Mouse (Mus musculus) liver, embryonic 14.5 days (tissue): Measurements from ENCODE around the gene Nrp2. TPM values are rescaled to one million over a fixed set of nuclear protein-coding genes. Genes with fewer than 3 reads are reported as not detected.

ENCODE experiments used
- ATAC-seq: fragments of 200-750 bp; cut with Nextera tagmentation; 2 replicates; pipeline ENCODE4 v1.8.0; 2017; ENCODE audit warnings: moderate number of reproducible peaks, mild to moderate bottlenecking, moderate library complexity; ENCODE audit not compliant: insufficient read depth
- DNase-seq, 3 experiments: peaks; one replicate each; pipeline ENCODE4 v3.0.0-alpha.2; 2012 to 2013; ENCODE audit warnings: low read depth in 3 of 3, low spot score in 3 of 3
- H3K27ac ChIP-seq: fragments of 300-500 bp; sonication (generic); 2 replicates; pipeline ENCODE4 v1.5.1; 2014; ENCODE audit warnings: moderate library complexity, mild to moderate bottlenecking, control low read depth, inconsistent platforms
- H3K27me3 ChIP-seq: fragments of 300-500 bp; sonication (generic); 2 replicates; pipeline ENCODE4 v1.6.1; 2014; ENCODE audit warnings: mild to moderate bottlenecking, low read length, moderate library complexity; ENCODE audit not compliant: control insufficient read depth, insufficient read depth
- H3K36me3 ChIP-seq: fragments of 300-500 bp; sonication (generic); replicated peaks from 2 replicates; pipeline ENCODE4 v1.6.1; 2014; ENCODE audit warnings: low read depth; ENCODE audit not compliant: control insufficient read depth, insufficient read depth
- H3K4me1 ChIP-seq, 2 experiments: fragments of 200-500 bp in 1 of 2; fragments of 300-500 bp in 1 of 2; sonication (generic) in 1 of 2; replicated peaks; 2 replicates each; pipeline ENCODE4 v1.6.1; 2012 to 2014; ENCODE audit warnings: antibody characterized with exemption in 1 of 2, inconsistent platforms in 1 of 2, low read length in 1 of 2; ENCODE audit not compliant: control insufficient read depth in 2 of 2, insufficient read depth in 2 of 2
- H3K4me2 ChIP-seq: fragments of 300-500 bp; sonication (generic); 2 replicates; pipeline ENCODE4 v1.6.1; 2014; ENCODE audit warnings: low read depth, mild to moderate bottlenecking, control low read depth, moderate library complexity
- H3K4me3 ChIP-seq, 2 experiments: fragments of 200-500 bp in 1 of 2; fragments of 300-500 bp in 1 of 2; sonication (generic) in 1 of 2; 2 replicates each; pipeline ENCODE4 v1.5.1; 2012 to 2014; ENCODE audit warnings: low read depth in 2 of 2, low read length in 2 of 2, mild to moderate bottlenecking in 2 of 2, control low read depth in 1 of 2, inconsistent platforms in 1 of 2, moderate library complexity in 1 of 2; ENCODE audit not compliant: insufficient read depth in 1 of 2
- H3K9ac ChIP-seq: fragments of 300-500 bp; sonication (generic); replicated peaks from 2 replicates; pipeline ENCODE4 v1.6.1; 2014; ENCODE audit warnings: mild to moderate bottlenecking, control low read depth, moderate library complexity
- H3K9me3 ChIP-seq: fragments of 300-500 bp; sonication (generic); 2 replicates; pipeline ENCODE4 v1.6.1; 2016; ENCODE audit warnings: low read length, mixed read lengths; ENCODE audit not compliant: control insufficient read depth
- CTCF ChIP-seq: IDR thresholded peaks from 2 replicates; pipeline ENCODE4 v1.5.1; 2016; ENCODE audit warnings: antibody characterized with exemption, low read depth, control low read depth
- EP300 ChIP-seq: IDR thresholded peaks from 2 replicates; pipeline ENCODE4 v1.6.1; 2016; ENCODE audit warnings: antibody characterized with exemption, low read depth
- WGBS: fragments of 180-500 bp; shearing (Covaris S2); extraction: QIAGEN DNeasy Blood & Tissue Kit; methylation state at CpG from one replicate; pipeline ENCODE4 v1.1.7; 2014; ENCODE audit not compliant: insufficient replicate concordance; 5-methylcytosine and 5-hydroxymethylcytosine counted together
- polyA plus RNA-seq, 2 experiments: library from polyadenylated mRNA; depleted of rRNA in 1 of 2; stranded (reverse) in 1 of 2; unstranded in 1 of 2; fragments of >200 nt; fragmentation: Nextera tagmentation in 1 of 2; extraction: Ambion mirVana in 1 of 2; gene quantifications; 2 replicates each; pipeline versions ENCODE4 v1.2.1 to v1.2.3; 2012 to 2014

Nrp2 gene
- polyA plus RNA-seq, 2 experiments, result 0.32 to 0.76 TPM

DNA sequence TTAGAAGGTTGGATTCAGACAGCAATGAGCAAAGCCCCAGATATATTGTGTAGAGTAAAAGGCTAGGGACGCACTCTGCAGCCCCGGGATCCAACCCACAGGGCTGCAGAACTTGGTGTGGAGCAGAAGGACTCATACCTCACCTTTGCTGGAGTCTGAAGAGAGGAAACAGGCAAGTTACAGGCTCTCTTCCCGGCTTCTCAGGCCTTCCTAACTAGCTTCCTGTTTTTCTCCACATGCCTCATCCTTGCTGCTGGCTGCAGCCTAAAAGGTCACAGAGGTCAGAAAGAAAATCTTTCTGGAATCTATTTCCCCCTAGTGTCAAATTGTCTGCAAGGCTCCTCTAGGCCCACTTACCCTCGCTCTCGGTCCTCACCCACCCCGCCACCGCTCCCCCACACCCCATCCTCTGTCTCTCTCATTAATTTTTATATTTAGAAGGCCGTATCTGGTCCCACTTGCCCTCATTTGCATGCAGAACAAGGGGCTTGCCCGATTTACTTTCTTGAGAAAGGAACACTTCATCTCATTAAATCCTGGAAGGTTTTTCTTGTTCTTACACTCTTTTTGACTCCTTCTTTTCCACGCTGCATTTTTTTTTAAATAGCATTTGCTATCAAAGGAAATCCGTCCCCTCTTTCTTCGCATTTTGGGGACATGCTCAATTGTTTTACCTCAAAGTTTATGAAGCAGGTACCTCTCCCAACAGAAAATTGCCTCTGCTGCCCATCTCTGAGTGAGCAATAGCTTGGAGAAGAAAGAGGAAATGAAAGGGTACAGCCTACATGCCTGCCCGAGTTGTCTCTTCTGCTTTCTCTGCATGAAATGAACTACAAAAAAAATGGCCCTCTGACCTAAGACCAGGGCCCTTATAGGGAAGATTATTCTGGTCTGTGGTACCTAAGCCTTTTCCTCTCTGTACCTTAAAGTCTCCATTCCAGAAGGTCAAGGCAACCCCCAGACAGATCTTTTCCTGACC is 17.9 kb downstream of the Nrp2 start:
- H3K27me3 ChIP-seq, result no peaks in the 10 kb centered on the region
- H3K4me3 ChIP-seq, result no peak overlapping the region
- H3K9me3 ChIP-seq, result no peaks in the 10 kb centered on the region
- DNase-seq (no peak), ATAC-seq (no peak)
- no peaks in the 10 kb centered on the region for H3K36me3 ChIP-seq
- no peak overlapping the region for H3K4me2 ChIP-seq
- H3K4me1 ChIP-seq, result peaks cover 0 to 7% of the 10 kb centered on the region in 2 experiments; a peak in 1 of 4 replicates
- TF ChIP-seq EP300, result no peak
- TF ChIP-seq CTCF, result no peak
- no peak overlapping the region for H3K27ac ChIP-seq
- 47% methylated on average over 13 of the region's 13 CpGs for WGBS
- H3K9ac ChIP-seq, result no peak overlapping the region

DNA sequence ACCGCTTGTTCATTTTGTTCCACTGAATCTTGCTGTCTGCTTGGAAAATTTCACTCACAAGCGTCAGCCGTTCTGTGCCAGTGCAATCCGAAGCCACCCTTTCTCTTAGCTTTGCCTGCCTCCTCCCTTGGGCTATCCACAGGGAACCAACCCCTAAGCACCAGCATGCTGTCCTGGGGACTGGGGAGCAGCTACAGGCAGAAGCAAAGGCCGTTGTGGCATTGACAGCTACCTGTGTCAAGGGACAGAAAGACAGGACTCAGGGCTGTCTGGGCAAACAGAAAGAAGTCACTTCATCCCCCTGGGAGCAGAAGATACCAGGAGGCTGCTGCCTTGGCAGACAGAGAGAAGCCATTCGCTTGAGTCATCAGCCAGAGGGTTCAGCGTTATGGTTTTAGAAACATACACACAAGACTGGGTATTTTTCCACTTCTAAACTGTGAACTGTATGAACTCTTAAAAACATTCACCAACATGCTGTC is 18.7 kb downstream of the Nrp2 start:
- 65% methylated on average over 7 of the region's 7 CpGs for WGBS

DNA sequence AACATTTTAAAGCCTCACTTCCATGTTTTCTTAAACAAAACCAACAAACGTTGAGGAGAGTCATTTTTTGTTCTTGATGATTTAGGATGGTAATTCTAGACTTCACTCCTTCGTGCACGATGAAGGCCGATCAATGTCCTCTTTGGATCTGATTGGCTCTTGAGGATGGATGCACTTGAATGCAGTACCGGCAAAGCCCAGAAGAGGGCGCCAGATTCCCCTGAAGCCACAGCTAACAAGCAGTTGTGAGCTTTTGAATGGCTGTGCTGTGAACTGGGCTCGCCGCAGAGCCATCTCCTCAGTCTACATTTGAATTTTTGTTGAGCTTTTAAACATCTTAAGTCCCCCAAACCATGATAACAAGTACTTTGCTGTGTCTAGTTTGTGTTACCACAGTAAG is 19.4 kb downstream of the Nrp2 start:
- no peak for ATAC-seq
- no peaks in the 10 kb centered on the region for H3K36me3 ChIP-seq
- H3K27ac ChIP-seq, result no peak overlapping the region
- DNase-seq, result peak in 2 of 3 experiments; percentile 9 to 26
- no peak overlapping the region for H3K9ac ChIP-seq
- H3K4me3 ChIP-seq, result no peak overlapping the region
- H3K4me2 ChIP-seq, result no peak overlapping the region
- WGBS, result 60% methylated on average over 8 of the region's 8 CpGs
- no peaks in the 10 kb centered on the region for H3K9me3 ChIP-seq
- H3K4me1 ChIP-seq, result peaks cover 0 to 7% of the 10 kb centered on the region in 2 experiments; a peak in 1 of 4 replicates
- TF ChIP-seq CTCF, result peak; percentile 92
- TF ChIP-seq EP300, result no peak
- no peaks in the 10 kb centered on the region for H3K27me3 ChIP-seq

More for the DNA sequence above, 18.7 kb downstream of the Nrp2 start:
- ATAC-seq (no peak), DNase-seq (no peak)
- Histone ChIP-seq H3K27me3 (no peaks in the 10 kb centered on the region), H3K36me3 (no peaks in the 10 kb centered on the region), H3K4me2 (no peak overlapping the region), H3K27ac (no peak overlapping the region), H3K4me1 (peaks cover 0 to 7% of the 10 kb centered on the region in 2 experiments; a peak in 1 of 4 replicates), H3K4me3 (no peak overlapping the region), H3K9ac (no peak overlapping the region), H3K9me3 (no peaks in the 10 kb centered on the region)
- no peak for TF ChIP-seq CTCF

DNA sequence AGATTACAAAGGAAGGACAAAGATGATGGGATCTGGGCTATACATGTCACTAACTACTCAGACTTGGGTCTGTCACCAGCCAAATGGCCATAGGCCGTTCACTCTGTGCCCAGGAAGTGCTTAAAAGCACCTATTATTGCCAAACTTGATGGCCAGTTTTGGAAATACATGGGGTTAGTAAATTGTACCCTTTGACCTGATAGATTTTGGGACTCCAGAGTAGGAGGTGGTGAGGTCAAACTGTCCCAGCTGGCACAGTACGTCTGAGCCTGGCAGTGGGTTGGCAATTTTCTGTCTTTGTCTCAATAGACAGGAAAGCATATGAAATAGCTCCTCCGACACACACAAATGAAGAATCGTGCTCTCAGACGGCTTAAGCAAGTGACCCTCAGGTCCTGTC is 20.8 kb downstream of the Nrp2 start:
- DNase-seq (no peak), ATAC-seq (no peak)
- WGBS, result 65% methylated on average over 5 of the region's 5 CpGs
- TF ChIP-seq CTCF (no peak), EP300 (no peak)
- Histone ChIP-seq H3K27me3 (no peaks in the 10 kb centered on the region), H3K4me3 (no peak overlapping the region), H3K9me3 (no peaks in the 10 kb centered on the region), H3K36me3 (no peaks in the 10 kb centered on the region), H3K9ac (no peak overlapping the region), H3K4me2 (no peak overlapping the region), H3K27ac (no peak overlapping the region), H3K4me1 (peaks cover 0 to 7% of the 10 kb centered on the region in 2 experiments; a peak in 1 of 4 replicates)

DNA sequence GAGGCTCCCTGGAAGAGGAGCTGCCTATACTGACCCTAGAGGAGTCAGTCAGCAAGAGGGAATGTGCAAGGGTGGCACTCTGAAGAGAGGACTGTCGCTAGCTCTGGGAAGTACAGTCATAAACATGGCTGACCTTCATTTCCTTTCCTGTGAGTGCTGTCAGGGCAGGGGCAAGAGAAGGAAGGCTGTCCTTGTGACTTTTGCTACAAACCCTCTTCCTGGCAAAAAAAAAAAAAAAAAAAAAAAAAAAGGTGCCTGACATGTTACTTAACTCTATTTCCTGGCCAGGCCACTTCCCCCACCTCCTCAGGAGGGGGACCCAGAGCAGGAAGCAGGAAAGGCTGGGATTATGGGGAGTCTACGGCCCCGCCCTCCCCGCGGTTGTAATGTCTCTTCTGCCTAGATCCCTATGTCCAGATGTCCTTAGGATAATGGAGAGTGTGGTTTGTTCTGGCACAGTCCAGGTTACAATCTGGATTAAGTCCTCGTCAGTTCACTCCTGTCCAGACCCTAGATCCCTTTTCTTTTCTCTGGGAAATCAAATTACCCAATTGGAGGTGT is 21.5 kb downstream of the Nrp2 start:
- H3K27ac ChIP-seq, result no peak overlapping the region
- peak; percentile 47; the same call in 1 of the 2 replicates for ATAC-seq
- H3K27me3 ChIP-seq, result no peaks in the 10 kb centered on the region
- H3K4me1 ChIP-seq, result peaks cover 0 to 7% of the 10 kb centered on the region in 2 experiments; a peak in 1 of 4 replicates
- H3K36me3 ChIP-seq, result no peaks in the 10 kb centered on the region
- no peak for TF ChIP-seq CTCF
- no peak for TF ChIP-seq EP300
- H3K9ac ChIP-seq, result no peak overlapping the region
- 20% methylated on average over 6 of the region's 6 CpGs for WGBS
- no peak overlapping the region for H3K4me3 ChIP-seq
- no peak for DNase-seq
- H3K9me3 ChIP-seq, result no peaks in the 10 kb centered on the region
- H3K4me2 ChIP-seq, result no peak overlapping the region
